Mouse (Mus musculus) stomach, postnatal 0 days (tissue): ENCODE measurements around the gene Cbx7. TPM values are rescaled to one million over a fixed set of nuclear protein-coding genes. Genes with fewer than 3 reads are reported as not detected.

Source experiments
- ATAC-seq: fragments of 200-750 bp; cut with Nextera tagmentation; 2 replicates; pipeline ENCODE4 v1.8.0; 2017; ENCODE audit not compliant: low FRiP score, low TSS enrichment
- DNase-seq: peaks from one replicate; pipeline ENCODE4 v3.0.0-alpha.2; 2016; ENCODE audit warnings: low spot score
- H3K27ac ChIP-seq: fragments of 300-500 bp; sonication (generic); replicated peaks from 2 replicates; pipeline ENCODE4 v1.5.1; 2014; ENCODE audit warnings: mild to moderate bottlenecking, control low read depth
- H3K27me3 ChIP-seq: fragments of 300-500 bp; sonication (generic); 2 replicates; pipeline ENCODE4 v1.6.1; 2014; ENCODE audit warnings: low read length; ENCODE audit not compliant: control insufficient read depth, insufficient read depth
- H3K36me3 ChIP-seq: fragments of 300-500 bp; sonication (generic); 2 replicates; pipeline ENCODE4 v1.6.1; 2014; ENCODE audit warnings: low read length, mixed read lengths; ENCODE audit not compliant: control insufficient read depth, insufficient read depth
- H3K4me1 ChIP-seq: fragments of 300-500 bp; sonication (generic); replicated peaks from 2 replicates; pipeline ENCODE4 v1.6.1; 2014; ENCODE audit warnings: antibody characterized with exemption; ENCODE audit not compliant: control insufficient read depth, insufficient read depth
- H3K4me2 ChIP-seq: fragments of 300-500 bp; sonication (generic); replicated peaks from 2 replicates; pipeline ENCODE4 v1.6.1; 2014; ENCODE audit warnings: low read depth, mild to moderate bottlenecking, control low read depth, moderate library complexity
- H3K4me3 ChIP-seq: fragments of 300-500 bp; sonication (generic); 2 replicates; pipeline ENCODE4 v1.5.1; 2014; ENCODE audit warnings: low read depth, low read length, control low read depth
- H3K9ac ChIP-seq: fragments of 300-500 bp; sonication (generic); 2 replicates; pipeline ENCODE4 v1.6.1; 2014; ENCODE audit warnings: mild to moderate bottlenecking, low read length, control low read depth, mixed read lengths
- H3K9me3 ChIP-seq: fragments of 300-500 bp; sonication (generic); 2 replicates; pipeline ENCODE4 v1.6.1; 2016; ENCODE audit warnings: low read length; ENCODE audit not compliant: control insufficient read depth
- CTCF ChIP-seq: IDR thresholded peaks from 2 replicates; pipeline ENCODE4 v1.5.1; 2016; ENCODE audit warnings: antibody characterized with exemption, low read depth, mild to moderate bottlenecking, moderate library complexity
- EP300 ChIP-seq: optimal IDR thresholded peaks from 2 replicates; pipeline ENCODE3; 2016; ENCODE audit warnings: antibody characterized with exemption
- WGBS: fragments of 180-500 bp; shearing (Covaris S2); extraction: QIAGEN DNeasy Blood & Tissue Kit; methylation state at CpG from one replicate; pipeline ENCODE4 v1.1.7; 2014; 5-methylcytosine and 5-hydroxymethylcytosine counted together
- polyA plus RNA-seq: library from polyadenylated mRNA; unstranded; fragments of >200 nt; fragmentation: Nextera tagmentation; extraction: Ambion mirVana; gene quantifications from 2 replicates; pipeline ENCODE4 v1.2.1, GENCODE M21; 2015

The Cbx7 gene
- polyA plus RNA-seq, 1 experiment from 2014 or later = 4.8 TPM

DNA sequence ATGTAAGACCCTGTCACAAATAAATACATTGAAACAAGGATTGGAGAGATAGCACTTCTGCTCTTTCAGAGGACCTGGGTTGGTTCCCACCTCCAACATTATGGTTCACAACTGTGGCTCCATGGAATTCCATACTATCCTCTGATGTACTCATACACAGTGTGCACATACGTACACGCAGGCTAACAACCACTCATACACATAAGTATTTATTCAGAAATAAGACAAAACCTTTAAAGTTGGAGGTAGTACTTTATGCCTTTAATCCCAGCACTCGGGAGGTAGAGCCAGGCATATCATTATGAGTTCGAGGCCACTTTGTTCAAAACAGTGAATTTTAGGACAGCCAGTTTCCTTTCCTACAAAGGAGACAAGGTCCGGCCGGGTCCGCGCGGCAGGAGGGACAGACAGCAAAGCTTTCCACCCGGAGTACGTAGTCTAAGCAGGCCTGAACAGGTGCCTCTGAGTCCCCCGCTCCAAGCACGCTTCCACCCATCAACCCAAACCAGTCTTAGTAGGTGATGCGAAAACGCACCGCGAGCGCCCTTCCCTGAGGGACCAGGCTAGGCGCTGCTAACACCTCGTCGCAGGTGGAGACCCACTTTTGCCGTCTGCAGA is 37.8 kb downstream of the Cbx7 start:
- peak overlapping the region; percentile 78 for H3K4me2 ChIP-seq
- H3K36me3 ChIP-seq = no peaks in the 10 kb centered on the region
- no peak overlapping the region for H3K9ac ChIP-seq
- H3K9me3 ChIP-seq = no peaks in the 10 kb centered on the region
- H3K27ac ChIP-seq = no peak overlapping the region
- TF ChIP-seq EP300 (no peak), CTCF (no peak)
- H3K4me3 ChIP-seq = peak overlapping the region; percentile 64
- WGBS = 14% methylated on average over 22 of the region's 22 CpGs
- DNase-seq (no peak), ATAC-seq (no peak)
- peaks cover 2% of the 10 kb centered on the region; the same call in 1 of the 2 replicates for H3K4me1 ChIP-seq
- no peaks in the 10 kb centered on the region for H3K27me3 ChIP-seq

DNA sequence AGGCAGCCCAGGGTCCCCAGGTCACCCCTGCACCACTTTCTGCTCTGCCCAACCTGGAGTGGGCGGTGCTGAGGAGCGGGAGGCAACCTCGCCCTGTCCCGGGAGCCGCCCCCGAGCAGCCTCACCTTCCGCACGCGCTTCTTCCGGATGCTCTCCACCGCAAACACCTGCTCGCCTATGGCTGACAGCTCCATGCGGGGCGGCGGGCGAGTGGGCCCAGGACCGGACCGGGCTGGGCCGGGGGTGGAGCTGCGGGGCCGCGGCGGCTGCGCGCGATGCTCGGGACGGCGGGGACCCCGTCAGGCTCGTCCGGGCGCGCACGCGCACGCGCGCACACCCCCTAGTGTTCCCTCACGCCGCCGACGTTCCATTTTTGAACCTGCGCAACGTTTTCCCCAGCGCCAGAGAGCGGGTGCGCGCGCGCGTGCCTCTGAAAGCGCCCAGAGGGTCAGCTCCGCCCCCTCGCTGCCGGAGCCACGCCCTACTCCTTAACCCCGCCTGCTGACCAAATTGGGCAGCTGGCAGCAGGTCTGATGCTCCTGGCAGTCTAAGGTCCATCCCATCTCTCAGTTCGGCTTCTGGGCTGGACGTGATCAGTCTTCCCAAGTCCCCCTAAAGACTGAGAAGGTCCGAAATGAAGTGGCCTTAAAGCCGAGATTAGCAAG is 38.5 kb downstream of the Cbx7 start:
- H3K27ac ChIP-seq = peak overlapping the region; percentile 82
- TF ChIP-seq CTCF = peak; percentile 55
- TF ChIP-seq EP300 = no peak

DNA sequence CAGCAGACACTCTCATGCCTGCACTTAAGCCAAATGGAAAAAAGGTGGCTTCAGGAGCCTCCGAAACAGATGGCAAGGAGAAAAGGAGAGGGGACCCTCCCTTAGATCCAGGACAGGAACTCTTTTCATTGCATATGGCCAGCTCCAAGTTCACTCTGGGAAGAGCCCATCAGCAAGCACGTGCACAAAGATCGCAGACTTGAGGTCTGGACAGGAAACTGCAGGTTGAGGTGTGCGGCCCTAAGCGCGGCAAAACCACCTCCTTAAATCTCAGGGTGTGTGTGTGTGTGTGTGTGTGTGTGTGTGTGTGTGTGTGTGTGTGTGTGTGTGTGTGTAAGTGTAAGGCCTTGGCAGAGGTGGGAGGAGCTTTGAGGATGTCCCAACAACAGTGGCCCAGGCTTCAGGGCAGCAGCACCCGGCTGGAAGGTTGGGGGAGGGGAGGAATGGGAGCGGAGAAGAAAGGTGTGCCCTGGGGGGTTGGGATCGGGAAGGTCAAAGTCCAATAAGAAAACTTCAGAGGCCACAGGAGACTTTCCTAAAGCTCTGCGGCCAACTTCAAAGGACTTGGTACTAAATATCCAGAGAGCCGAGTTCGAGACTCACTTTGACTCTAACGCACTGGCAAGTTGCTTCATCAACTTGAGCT is 39.3 kb downstream of the Cbx7 start:
- no peaks in the 10 kb centered on the region for H3K36me3 ChIP-seq
- peak overlapping the region; percentile 64 for H3K4me3 ChIP-seq
- peaks cover 7% of the 10 kb centered on the region for H3K4me1 ChIP-seq
- peak overlapping the region; percentile 78 for H3K4me2 ChIP-seq
- no peaks in the 10 kb centered on the region for H3K9me3 ChIP-seq
- WGBS = 21% methylated on average over 13 of the region's 13 CpGs
- ATAC-seq (peak; percentile 49), DNase-seq (peak; percentile 82)
- no peaks in the 10 kb centered on the region for H3K27me3 ChIP-seq
- H3K27ac ChIP-seq = no peak overlapping the region; the same call in 1 of the 2 replicates
- TF ChIP-seq CTCF (no peak), EP300 (no peak)
- no peak overlapping the region for H3K9ac ChIP-seq

More for the DNA sequence above, 38.5 kb downstream of the Cbx7 start:
- Histone ChIP-seq H3K27me3 (no peaks in the 10 kb centered on the region), H3K36me3 (no peaks in the 10 kb centered on the region), H3K4me2 (peak overlapping the region; percentile 78), H3K4me1 (peaks cover 2% of the 10 kb centered on the region; the same call in 1 of the 2 replicates), H3K4me3 (peak overlapping the region; percentile 64), H3K9ac (peak overlapping the region; percentile 71), H3K9me3 (no peaks in the 10 kb centered on the region)
- DNase-seq (peak; percentile 93), ATAC-seq (peak; percentile 80)
- under 1% methylated on average over 58 of the region's 62 CpGs for WGBS

DNA sequence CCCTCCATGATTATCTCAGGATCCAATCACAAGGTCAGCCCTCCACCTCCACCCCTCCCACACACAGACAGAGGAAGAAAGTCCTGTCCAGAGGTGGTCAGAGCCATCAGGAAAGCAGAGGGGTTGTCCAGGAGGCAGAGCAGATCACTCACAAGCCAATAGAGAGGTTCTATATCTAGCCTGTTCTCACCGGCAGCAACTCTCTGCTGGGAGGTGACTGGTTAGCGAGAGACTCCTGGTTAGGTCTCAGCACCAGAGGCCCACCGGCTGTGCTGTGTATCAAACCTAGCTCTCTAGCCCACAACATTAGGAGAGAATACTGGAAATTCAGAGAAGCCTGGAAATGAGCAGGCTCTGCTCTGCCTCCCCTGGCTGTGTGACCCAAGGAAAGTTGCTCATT is 41.2 kb downstream of the Cbx7 start:
- Histone ChIP-seq H3K27ac (no peak overlapping the region), H3K27me3 (no peaks in the 10 kb centered on the region), H3K4me3 (no peak overlapping the region), H3K9me3 (no peaks in the 10 kb centered on the region), H3K9ac (no peak overlapping the region), H3K4me1 (peaks cover 7% of the 10 kb centered on the region), H3K4me2 (no peak overlapping the region), H3K36me3 (no peaks in the 10 kb centered on the region)
- DNase-seq (no peak), ATAC-seq (no peak)
- 81% methylated on average over 3 of the region's 3 CpGs for WGBS
- no peak for TF ChIP-seq EP300
- no peak for TF ChIP-seq CTCF

GRCm38 (mm10) chr15:79928736-79929135 is 42.2 kb downstream of the Cbx7 start:
- DNase-seq (no peak), ATAC-seq (no peak)
- 0 out of 2 replicates have a peak overlapping the region, but pooled peaks have one; percentile 88 for H3K27ac ChIP-seq
- H3K27me3 ChIP-seq = no peaks in the 10 kb centered on the region
- no peak overlapping the region for H3K4me3 ChIP-seq
- H3K4me1 ChIP-seq = peaks cover 7% of the 10 kb centered on the region
- H3K36me3 ChIP-seq = no peaks in the 10 kb centered on the region
- 81% methylated on average over 2 of the region's 2 CpGs for WGBS
- H3K4me2 ChIP-seq = no peak overlapping the region
- no peak for TF ChIP-seq CTCF
- TF ChIP-seq EP300 = no peak
- no peaks in the 10 kb centered on the region for H3K9me3 ChIP-seq
- no peak overlapping the region for H3K9ac ChIP-seq
